Mouse (Mus musculus): Measurements from ENCODE around the gene Zmym2. TPM values are rescaled to one million over a fixed set of nuclear protein-coding genes. Genes with fewer than 3 reads are reported as not detected.
A peak's percentile ranks its signal among the peaks of the same experiment; 100 is the strongest.
"Not testable (repeated sequence)": the region's sequence is repeated elsewhere in the genome, so short reads cannot be mapped to it uniquely, and the experiment has no call there.

Zmym2 gene
- 68.5 and 69.8 TPM in 2 replicates for polyA plus RNA-seq (2016; fragmentation: Nextera tagmentation; extraction: Ambion mirVana)

DNA sequence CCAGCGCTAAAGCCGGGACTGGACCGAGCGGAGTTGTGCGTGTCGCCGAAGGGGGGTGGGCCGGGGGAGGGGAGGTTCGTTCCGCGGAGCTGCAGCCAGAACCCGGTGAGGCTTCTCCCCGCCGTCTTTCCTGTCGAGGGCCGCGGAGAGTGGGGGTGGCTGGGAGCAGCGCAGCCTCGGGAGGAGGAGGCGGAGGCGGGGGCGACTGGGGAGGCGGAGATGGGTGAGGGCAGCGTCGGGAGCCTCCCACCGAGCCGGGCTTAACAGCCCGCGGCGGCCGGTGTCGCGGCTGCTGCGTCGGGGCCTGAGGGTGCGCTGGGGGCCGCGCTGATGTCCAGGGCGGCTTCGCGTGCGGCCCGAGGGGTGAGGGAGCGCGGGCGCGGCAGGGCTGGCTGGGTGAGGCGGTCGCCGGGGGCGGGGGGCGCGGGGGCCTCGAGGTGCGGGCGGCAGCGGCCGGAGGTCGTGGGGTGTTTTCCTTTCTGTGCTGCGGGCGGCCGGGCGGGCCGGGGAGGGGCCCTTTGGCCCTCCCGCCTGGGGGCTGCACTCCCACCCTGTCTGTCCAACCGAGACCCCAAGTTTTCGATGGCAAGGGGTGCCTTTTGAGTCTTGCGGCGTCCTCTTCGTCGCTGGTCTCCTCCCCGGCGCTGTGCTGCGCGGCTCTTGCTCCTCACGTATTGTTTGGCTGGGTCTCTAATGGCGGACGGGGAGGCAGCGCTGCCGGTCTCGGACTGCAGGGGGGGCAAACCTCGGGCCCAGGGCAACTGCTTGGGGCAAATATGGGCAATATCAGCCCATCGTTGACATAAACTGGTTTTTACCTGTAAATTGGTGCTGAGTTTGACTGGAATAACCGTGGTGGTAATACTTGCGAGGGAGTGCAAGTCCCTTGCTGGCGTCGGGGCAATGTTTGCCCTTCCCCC is at the start of gene Zmym2:
TSS of gene Zmym2 (plus strand) at position 60 of the 920 bp plus-strand sequence.
- Histone ChIP-seq H3K4me1 (peaks cover 13% of the 10 kb centered on the region), H3K4me3 (peak within 1 kb of the TSS; percentile 76), H3K4me2 (replicated peaks) (peak within 1 kb of the TSS; percentile 68), H3K27ac (peak within 1 kb of the TSS; percentile 99), H3K36me3 (peaks cover 14% of the 10 kb centered on the region), H3K9ac (peak within 1 kb of the TSS; percentile 83)
- H3K27me3 ChIP-seq, H3K9me3 ChIP-seq: not testable (repeated sequence)
- under 1% methylated on average over 39 of the region's 87 CpGs for WGBS
- peak; percentile 18; the same call in 1 of the 2 replicates for ATAC-seq (ENCODE audit: insufficient number of reproducible peaks, insufficient read depth, low FRiP score, low TSS enrichment)

DNA sequence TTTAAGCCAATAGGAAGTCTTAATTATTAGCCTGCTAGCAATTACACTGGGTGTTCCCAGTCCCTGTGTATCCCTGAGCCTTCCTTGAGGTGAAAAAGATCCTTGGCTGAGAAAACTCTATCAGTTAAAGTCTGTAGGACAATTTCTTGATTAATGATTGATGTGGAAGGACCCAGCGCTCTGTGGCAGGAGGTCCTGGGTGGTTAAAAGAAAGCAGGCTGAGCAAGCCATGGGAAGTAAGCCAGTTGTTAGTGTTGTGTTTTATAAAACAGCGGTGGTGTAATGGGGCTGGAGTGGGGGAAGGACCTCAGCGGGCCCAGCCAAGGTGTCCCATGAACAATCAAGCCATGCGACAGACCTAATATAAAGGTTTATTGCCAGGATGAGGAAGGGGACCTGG is 42.4 kb upstream of the Zmym2 start:
- Histone ChIP-seq H3K36me3 (no peaks in the 10 kb centered on the region), H3K27me3 (no peaks in the 10 kb centered on the region), H3K9ac (no peak overlapping the region), H3K9me3 (no peaks in the 10 kb centered on the region), H3K27ac (no peak overlapping the region), H3K4me3 (no peak overlapping the region), H3K4me1 (no peaks in the 10 kb centered on the region), H3K4me2 (replicated peaks) (no peak overlapping the region)
- WGBS, result 67% methylated on average over 4 of the region's 4 CpGs
- ATAC-seq (ENCODE audit: insufficient number of reproducible peaks, insufficient read depth, low FRiP score, low TSS enrichment), result no peak

- H3K27me3 ChIP-seq, result no peaks in the 10 kb centered on the region
- H3K27ac ChIP-seq, result no peak overlapping the region
- 19% methylated on average over 2 of the region's 2 CpGs for WGBS
- no peak overlapping the region for H3K9ac ChIP-seq
- H3K9me3 ChIP-seq, result no peaks in the 10 kb centered on the region
- H3K4me3 ChIP-seq, result no peak overlapping the region
- no peak for ATAC-seq (ENCODE audit: insufficient number of reproducible peaks, insufficient read depth, low FRiP score, low TSS enrichment)
- H3K4me1 ChIP-seq, result no peaks in the 10 kb centered on the region
- H3K4me2 ChIP-seq (replicated peaks), result no peak overlapping the region
- no peaks in the 10 kb centered on the region for H3K36me3 ChIP-seq
Observed at GRCm38 (mm10) chr14:56844507-56844906, 41.9 kb upstream of the Zmym2 start.

GRCm38 (mm10) chr14:56848322-56848721 is 38.1 kb upstream of the Zmym2 start:
- Histone ChIP-seq H3K27ac (no peak overlapping the region), H3K27me3 (no peaks in the 10 kb centered on the region), H3K9ac (no peak overlapping the region), H3K9me3 (0 out of 2 replicates have a peak, but pooled peaks cover 3% of the 10 kb centered on the region), H3K4me3 (no peak overlapping the region), H3K4me1 (no peaks in the 10 kb centered on the region), H3K36me3 (no peaks in the 10 kb centered on the region), H3K4me2 (replicated peaks) (no peak overlapping the region)
- no peak for ATAC-seq (ENCODE audit: insufficient number of reproducible peaks, insufficient read depth, low FRiP score, low TSS enrichment)
- 62% methylated on average over 2 of the region's 2 CpGs for WGBS

DNA sequence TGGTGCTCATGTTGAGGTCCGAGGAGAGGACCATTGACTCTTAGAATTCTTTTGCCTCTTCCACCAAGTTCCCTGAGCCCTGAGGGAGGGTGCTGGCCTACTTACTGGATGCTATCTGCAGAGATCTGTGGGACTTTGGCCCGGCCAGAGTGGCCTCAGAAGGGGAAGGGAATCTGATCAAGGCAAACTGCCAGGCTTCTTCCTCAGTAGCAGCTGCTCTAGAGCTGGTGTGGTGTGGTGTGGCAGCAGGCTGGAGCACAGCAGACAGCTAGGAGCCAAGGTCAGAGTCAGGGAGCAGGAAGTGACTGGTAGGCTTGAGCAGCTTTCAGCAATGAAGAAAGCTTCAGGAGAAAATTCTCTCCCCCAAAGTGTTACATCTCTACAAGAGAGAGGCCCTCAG is 36.8 kb upstream of the Zmym2 start:
- H3K27ac ChIP-seq, result no peak overlapping the region
- no peak overlapping the region for H3K4me3 ChIP-seq
- ATAC-seq (ENCODE audit: insufficient number of reproducible peaks, insufficient read depth, low FRiP score, low TSS enrichment), result no peak
- 81% methylated on average over 2 of the region's 2 CpGs for WGBS
- H3K9me3 ChIP-seq, result peaks cover 16% of the 10 kb centered on the region; the same call in 1 of the 2 replicates
- no peaks in the 10 kb centered on the region for H3K4me1 ChIP-seq
- H3K9ac ChIP-seq, result no peak overlapping the region
- no peaks in the 10 kb centered on the region for H3K27me3 ChIP-seq
- H3K4me2 ChIP-seq (replicated peaks), result no peak overlapping the region
- no peaks in the 10 kb centered on the region for H3K36me3 ChIP-seq

- ATAC-seq (ENCODE audit: insufficient number of reproducible peaks, insufficient read depth, low FRiP score, low TSS enrichment), result no peak
- no peak overlapping the region for H3K4me2 ChIP-seq (replicated peaks)
- H3K27ac ChIP-seq, result no peak overlapping the region
- no peak overlapping the region for H3K4me3 ChIP-seq
- H3K36me3 ChIP-seq, result no peaks in the 10 kb centered on the region
- 49% methylated on average over 8 of the region's 8 CpGs for WGBS
- no peak overlapping the region for H3K9ac ChIP-seq
- H3K4me1 ChIP-seq, result no peaks in the 10 kb centered on the region; the same call in 1 of the 2 replicates
- no peaks in the 10 kb centered on the region for H3K9me3 ChIP-seq
- H3K27me3 ChIP-seq, result peaks cover 27% of the 10 kb centered on the region
Observed at GRCm38 (mm10) chr14:56864041-56864440, 22.4 kb upstream of the Zmym2 start.

GRCm38 (mm10) chr14:56864641-56865040 is 21.8 kb upstream of the Zmym2 start:
- H3K27ac ChIP-seq, result no peak overlapping the region
- no peaks in the 10 kb centered on the region for H3K36me3 ChIP-seq
- no peaks in the 10 kb centered on the region for H3K9me3 ChIP-seq
- peaks cover 27% of the 10 kb centered on the region for H3K27me3 ChIP-seq
- peak overlapping the region; percentile 78 for H3K4me2 ChIP-seq (replicated peaks)
- peak overlapping the region; percentile 47 for H3K4me3 ChIP-seq
- WGBS, result 5% methylated on average over 13 of the region's 13 CpGs
- H3K4me1 ChIP-seq, result no peaks in the 10 kb centered on the region; the same call in 1 of the 2 replicates
- peak overlapping the region; percentile 56 for H3K9ac ChIP-seq
- no peak for ATAC-seq (ENCODE audit: insufficient number of reproducible peaks, insufficient read depth, low FRiP score, low TSS enrichment)

DNA sequence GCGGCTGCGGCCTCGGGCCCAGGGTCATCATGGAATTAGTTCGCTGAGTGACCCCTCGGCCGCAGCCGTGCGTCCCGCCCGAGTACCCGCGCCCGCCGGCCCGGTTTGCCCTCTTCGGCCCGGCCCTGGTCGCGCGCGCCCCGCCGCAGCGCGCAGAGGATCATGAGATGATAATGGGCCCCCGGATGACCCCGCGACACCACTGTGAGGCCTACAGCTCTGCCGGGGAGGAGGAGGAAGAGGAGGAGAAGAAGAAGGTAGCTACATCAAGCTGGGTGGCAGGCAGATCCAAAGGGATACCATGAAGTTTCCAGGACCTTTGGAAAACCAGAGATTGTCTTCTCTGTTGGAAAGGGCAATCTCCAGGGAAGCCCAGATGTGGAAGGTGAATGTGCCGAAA is 21.3 kb upstream of the Zmym2 start:
- Histone ChIP-seq H3K27me3 (peaks cover 27% of the 10 kb centered on the region), H3K4me3 (peak overlapping the region; percentile 47), H3K4me2 (replicated peaks) (peak overlapping the region; percentile 78), H3K9ac (peak overlapping the region; percentile 56)
- H3K4me1 ChIP-seq; H3K36me3 ChIP-seq; ATAC-seq (ENCODE audit: insufficient number of reproducible peaks, insufficient read depth, low FRiP score, low TSS enrichment); H3K27ac ChIP-seq; H3K9me3 ChIP-seq: not testable (repeated sequence)
- WGBS, result 3% methylated on average over 30 of the region's 30 CpGs

DNA sequence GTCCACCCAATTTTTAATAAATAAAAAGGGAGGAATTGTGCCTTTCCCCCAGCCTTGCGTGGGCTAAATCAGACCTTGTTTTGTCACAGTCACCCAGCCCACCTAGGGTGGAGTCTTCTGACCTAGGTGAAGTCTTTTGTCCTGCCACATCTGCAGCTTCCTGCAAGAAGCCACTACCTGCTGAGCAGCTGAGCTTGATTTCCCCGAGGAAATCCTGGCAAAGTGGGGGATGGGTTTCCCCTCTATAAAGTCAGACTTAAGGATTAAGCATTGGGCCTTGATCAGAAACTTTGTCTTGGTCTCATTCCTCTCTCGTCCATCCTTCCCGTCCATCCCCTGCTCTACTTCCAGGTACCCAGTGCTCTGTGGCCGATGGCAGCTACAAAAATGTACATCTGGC is 12.9 kb upstream of the Zmym2 start:
- WGBS, result 83% methylated on average over 5 of the region's 5 CpGs
- Histone ChIP-seq H3K4me3 (no peak overlapping the region), H3K9me3 (no peaks in the 10 kb centered on the region), H3K27me3 (no peaks in the 10 kb centered on the region), H3K27ac (no peak overlapping the region), H3K4me2 (replicated peaks) (no peak overlapping the region), H3K9ac (no peak overlapping the region), H3K36me3 (no peaks in the 10 kb centered on the region), H3K4me1 (no peaks in the 10 kb centered on the region)
- ATAC-seq (ENCODE audit: insufficient number of reproducible peaks, insufficient read depth, low FRiP score, low TSS enrichment), result no peak

DNA sequence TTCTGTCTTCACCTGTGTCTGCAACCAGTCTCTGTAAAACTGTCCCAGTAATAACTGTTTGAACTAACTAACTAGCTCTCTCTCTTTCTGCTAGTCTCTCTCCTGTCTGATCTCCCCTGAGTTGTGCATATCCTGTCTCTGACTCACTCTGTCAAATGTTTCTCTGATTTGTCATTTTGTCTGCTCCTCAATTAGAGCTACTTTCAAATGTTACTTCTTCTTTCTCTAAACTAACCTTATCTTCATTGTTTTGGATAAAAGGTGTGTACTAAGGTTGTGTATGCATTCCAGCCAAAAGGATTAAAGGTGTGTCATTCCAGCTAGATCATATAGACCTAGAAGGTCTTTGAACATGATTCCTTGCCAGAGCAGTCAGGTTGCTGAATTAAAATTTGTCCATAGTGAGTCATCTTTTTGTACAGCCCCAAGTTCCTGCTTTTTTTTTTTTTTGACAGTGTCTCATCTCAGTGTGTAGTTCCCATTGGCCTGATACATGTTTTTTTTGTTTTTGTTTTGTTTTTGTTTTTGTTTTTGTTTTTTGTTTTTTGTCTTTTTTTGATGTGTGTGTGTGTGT is 10.8 kb upstream of the Zmym2 start:
- Histone ChIP-seq H3K4me3 (no peak overlapping the region), H3K27ac (no peak overlapping the region), H3K9me3 (no peaks in the 10 kb centered on the region), H3K4me2 (replicated peaks) (no peak overlapping the region), H3K4me1 (no peaks in the 10 kb centered on the region), H3K36me3 (no peaks in the 10 kb centered on the region), H3K9ac (no peak overlapping the region), H3K27me3 (no peaks in the 10 kb centered on the region)
- ATAC-seq (ENCODE audit: insufficient number of reproducible peaks, insufficient read depth, low FRiP score, low TSS enrichment), result no peak

DNA sequence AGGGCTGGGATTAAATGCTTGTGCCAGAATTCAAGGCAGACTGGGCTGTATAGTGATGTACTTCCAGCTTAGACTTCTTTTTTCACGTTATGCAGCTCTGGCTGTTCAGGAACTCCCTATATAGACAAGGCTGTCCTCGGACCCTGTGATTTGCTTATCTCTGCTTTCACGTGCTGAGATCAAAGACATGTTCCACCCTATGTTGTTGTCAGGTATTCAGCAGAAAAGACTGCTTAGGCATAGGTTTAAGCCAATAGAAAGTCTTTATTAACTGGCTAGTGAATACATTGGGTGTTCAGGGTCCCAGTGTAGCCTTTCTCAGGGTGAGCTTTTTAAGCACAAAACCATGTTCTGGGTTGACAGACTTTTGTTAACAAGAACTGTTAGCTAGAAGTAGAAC is 5.2 kb upstream of the Zmym2 start:
- no peak overlapping the region for H3K4me2 ChIP-seq (replicated peaks)
- no peak overlapping the region for H3K4me3 ChIP-seq
- no peak for ATAC-seq (ENCODE audit: insufficient number of reproducible peaks, insufficient read depth, low FRiP score, low TSS enrichment)
- H3K9me3 ChIP-seq, result no peaks in the 10 kb centered on the region
- H3K36me3 ChIP-seq, result no peaks in the 10 kb centered on the region
- H3K4me1 ChIP-seq, result no peaks in the 10 kb centered on the region
- no peaks in the 10 kb centered on the region for H3K27me3 ChIP-seq
- no peak overlapping the region for H3K27ac ChIP-seq
- no peak overlapping the region for H3K9ac ChIP-seq
- WGBS, result 69% methylated on average over 3 of the region's 3 CpGs

DNA sequence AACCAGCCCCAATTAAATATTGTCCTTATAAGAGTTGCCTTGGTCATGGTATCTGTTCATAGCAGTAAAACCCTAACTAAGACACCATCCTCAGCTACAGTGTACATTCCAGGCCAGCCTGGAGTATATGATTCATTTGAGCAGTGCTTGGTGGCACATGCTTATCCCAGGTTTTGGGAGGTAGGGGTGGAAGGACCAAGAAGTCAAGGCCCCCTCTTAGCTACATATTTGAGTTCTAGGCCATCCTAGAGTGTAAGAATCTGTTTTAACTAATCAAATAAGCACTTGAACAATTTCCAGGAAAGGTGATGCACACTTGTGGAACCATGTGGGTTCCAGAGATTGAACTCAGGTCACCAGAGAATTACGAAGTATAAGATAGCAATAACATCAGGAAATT is 3.0 kb upstream of the Zmym2 start:
- Histone ChIP-seq H3K4me1 (peaks cover 4% of the 10 kb centered on the region), H3K36me3 (no peaks in the 10 kb centered on the region), H3K27me3 (no peaks in the 10 kb centered on the region), H3K27ac (no peak overlapping the region), H3K4me2 (replicated peaks) (no peak overlapping the region), H3K9ac (no peak overlapping the region), H3K9me3 (no peaks in the 10 kb centered on the region), H3K4me3 (no peak overlapping the region)
- 97% methylated on average over 1 of the region's 1 CpGs for WGBS
- ATAC-seq (ENCODE audit: insufficient number of reproducible peaks, insufficient read depth, low FRiP score, low TSS enrichment), result no peak
